Mouse (Mus musculus): ENCODE data around the gene Adam15. TPM values are rescaled to one million over a fixed set of nuclear protein-coding genes. Genes with fewer than 3 reads are reported as not detected.
A peak's percentile ranks its signal among the peaks of the same experiment; 100 is the strongest.

The Adam15 gene
- polyA plus RNA-seq, 1 experiment from 2014 or later = 76.0 TPM

GRCm38 (mm10) chr3:89315930-89316831, 33.6 kb downstream of the Adam15 start:
- 6% methylated on average over 40 of the region's 40 CpGs for WGBS
- Histone ChIP-seq H3K4me3 (ENCODE audit: low read length) (peak overlapping the region; percentile 49), H3K36me3 (ENCODE audit: control insufficient read depth, insufficient read depth, low read length) (no peaks in the 10 kb centered on the region), H3K27me3 (ENCODE audit: control insufficient read depth, insufficient read depth, low read depth, low read length) (peaks cover 33% of the 10 kb centered on the region), H3K9ac (ENCODE audit: low read length) (peak overlapping the region; percentile 57), H3K9me3 (ENCODE audit: control insufficient read depth, low read length) (no peaks in the 10 kb centered on the region), H3K4me2 (ENCODE audit: low read depth, low read length) (peak overlapping the region; percentile 77), H3K27ac (ENCODE audit: low read length) (peak overlapping the region; percentile 70), H3K4me1 (replicated peaks; ENCODE audit: control insufficient read depth, insufficient read depth, low read length) (peaks cover 38% of the 10 kb centered on the region)
- ATAC-seq (ENCODE audit: low read depth) = peak; percentile 53

GRCm38 (mm10) chr3:89315195-89315929, 34.4 kb downstream of the Adam15 start:
- Histone ChIP-seq H3K27ac (ENCODE audit: low read length) (peak overlapping the region; percentile 88), H3K4me2 (ENCODE audit: low read depth, low read length) (peak overlapping the region; percentile 77), H3K36me3 (ENCODE audit: control insufficient read depth, insufficient read depth, low read length) (no peaks in the 10 kb centered on the region), H3K4me1 (replicated peaks; ENCODE audit: control insufficient read depth, insufficient read depth, low read length) (peaks cover 30% of the 10 kb centered on the region), H3K9ac (ENCODE audit: low read length) (peak overlapping the region; percentile 68), H3K27me3 (ENCODE audit: control insufficient read depth, insufficient read depth, low read depth, low read length) (peaks cover 25% of the 10 kb centered on the region), H3K9me3 (ENCODE audit: control insufficient read depth, low read length) (no peaks in the 10 kb centered on the region), H3K4me3 (ENCODE audit: low read length) (peak overlapping the region; percentile 49)
- 4% methylated on average over 26 of the region's 26 CpGs for WGBS
- ATAC-seq (ENCODE audit: low read depth) = peak; percentile 36

GRCm38 (mm10) chr3:89314791-89315190, 35.0 kb downstream of the Adam15 start:
- peak; percentile 24 for ATAC-seq (ENCODE audit: low read depth)
- Histone ChIP-seq H3K4me3 (ENCODE audit: low read length) (peak overlapping the region; percentile 49), H3K27ac (ENCODE audit: low read length) (peak overlapping the region; percentile 88), H3K4me2 (ENCODE audit: low read depth, low read length) (peak overlapping the region; percentile 77), H3K4me1 (replicated peaks; ENCODE audit: control insufficient read depth, insufficient read depth, low read length) (peaks cover 24% of the 10 kb centered on the region), H3K27me3 (ENCODE audit: control insufficient read depth, insufficient read depth, low read depth, low read length) (peaks cover 20% of the 10 kb centered on the region), H3K9ac (ENCODE audit: low read length) (peak overlapping the region; percentile 68), H3K36me3 (ENCODE audit: control insufficient read depth, insufficient read depth, low read length) (no peaks in the 10 kb centered on the region), H3K9me3 (ENCODE audit: control insufficient read depth, low read length) (no peaks in the 10 kb centered on the region)
- WGBS = 11% methylated on average over 2 of the region's 2 CpGs

GRCm38 (mm10) chr3:89314340-89314739, 35.5 kb downstream of the Adam15 start:
- whole genome bisulfite sequencing = 32% methylated on average over 5 of the region's 5 CpGs

GRCm38 (mm10) chr3:89308089-89308488, 41.7 kb downstream of the Adam15 start:
- Histone ChIP-seq H3K9ac (ENCODE audit: low read length) (peak overlapping the region; percentile 45), H3K4me1 (replicated peaks; ENCODE audit: control insufficient read depth, insufficient read depth, low read length) (no peaks in the 10 kb centered on the region; the same call in 1 of the 2 replicates), H3K27me3 (ENCODE audit: control insufficient read depth, insufficient read depth, low read depth, low read length) (no peaks in the 10 kb centered on the region), H3K4me2 (ENCODE audit: low read depth, low read length) (no peak overlapping the region), H3K36me3 (ENCODE audit: control insufficient read depth, insufficient read depth, low read length) (no peaks in the 10 kb centered on the region), H3K9me3 (ENCODE audit: control insufficient read depth, low read length) (no peaks in the 10 kb centered on the region), H3K4me3 (ENCODE audit: low read length) (no peak overlapping the region), H3K27ac (ENCODE audit: low read length) (no peak overlapping the region)
- 2% methylated on average over 9 of the region's 9 CpGs for WGBS
- ATAC-seq (ENCODE audit: low read depth) = peak; percentile 80

More at GRCm38 (mm10) chr3:89314340-89314739, 35.5 kb downstream of the Adam15 start:
- H3K27me3 ChIP-seq (ENCODE audit: control insufficient read depth, insufficient read depth, low read depth, low read length) = peaks cover 16% of the 10 kb centered on the region
- H3K36me3 ChIP-seq (ENCODE audit: control insufficient read depth, insufficient read depth, low read length) = no peaks in the 10 kb centered on the region
- peak overlapping the region; percentile 88 for H3K27ac ChIP-seq (ENCODE audit: low read length)
- peaks cover 19% of the 10 kb centered on the region for H3K4me1 ChIP-seq (replicated peaks; ENCODE audit: control insufficient read depth, insufficient read depth, low read length)
- no peak overlapping the region; the same call in 1 of the 2 replicates for H3K9ac ChIP-seq (ENCODE audit: low read length)
- peak overlapping the region; percentile 49 for H3K4me3 ChIP-seq (ENCODE audit: low read length)
- no peaks in the 10 kb centered on the region for H3K9me3 ChIP-seq (ENCODE audit: control insufficient read depth, low read length)
- peak overlapping the region; percentile 77 for H3K4me2 ChIP-seq (ENCODE audit: low read depth, low read length)
- peak; percentile 71 for ATAC-seq (ENCODE audit: low read depth)

DNA sequence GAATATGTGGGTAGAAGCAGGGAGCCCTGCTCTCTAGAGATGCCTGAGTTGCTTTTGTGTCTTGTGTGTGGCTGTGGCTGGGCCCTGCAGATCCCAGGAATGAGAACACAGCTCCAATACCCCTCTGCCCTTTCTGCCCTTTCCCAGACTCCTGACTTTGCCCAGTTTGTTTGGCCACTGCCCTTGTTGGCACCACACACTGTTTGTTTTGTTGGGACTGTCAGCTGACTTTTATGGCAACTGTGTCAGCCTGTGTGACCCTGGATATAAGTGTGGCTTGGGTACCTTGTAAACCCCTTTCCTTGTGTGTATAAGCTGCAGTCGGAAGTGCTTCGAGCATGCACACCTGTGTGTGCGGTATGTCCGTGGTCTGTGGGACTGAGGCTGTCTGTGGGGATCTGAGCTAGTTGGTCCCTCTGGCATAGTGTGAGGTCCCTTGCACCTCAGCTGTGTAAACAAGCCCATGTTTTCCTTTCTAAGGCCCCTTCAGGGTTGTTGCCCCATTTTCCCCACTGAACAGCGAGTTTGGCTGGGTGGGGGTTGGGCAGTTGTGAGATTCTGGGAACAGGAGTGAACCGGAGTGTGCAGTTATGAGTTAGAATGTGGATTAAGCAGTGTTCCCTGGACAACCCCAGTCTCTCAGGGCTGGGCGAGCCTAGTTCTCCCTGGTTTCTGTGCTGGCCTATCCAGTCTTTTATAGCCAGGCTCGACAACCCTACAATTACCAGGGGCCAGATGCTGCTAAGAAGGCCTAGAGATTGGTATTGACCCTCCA, 44.1 kb downstream of the Adam15 start:
- H3K27ac ChIP-seq (ENCODE audit: low read length) = no peak overlapping the region; the same call in 1 of the 2 replicates
- no peaks in the 10 kb centered on the region for H3K36me3 ChIP-seq (ENCODE audit: control insufficient read depth, insufficient read depth, low read length)
- H3K4me2 ChIP-seq (ENCODE audit: low read depth, low read length) = no peak overlapping the region
- no peaks in the 10 kb centered on the region for H3K9me3 ChIP-seq (ENCODE audit: control insufficient read depth, low read length)
- ATAC-seq (ENCODE audit: low read depth) = peak; percentile 39
- H3K27me3 ChIP-seq (ENCODE audit: control insufficient read depth, insufficient read depth, low read depth, low read length) = no peaks in the 10 kb centered on the region
- WGBS = 42% methylated on average over 8 of the region's 8 CpGs
- no peaks in the 10 kb centered on the region; the same call in 1 of the 2 replicates for H3K4me1 ChIP-seq (replicated peaks; ENCODE audit: control insufficient read depth, insufficient read depth, low read length)
- H3K4me3 ChIP-seq (ENCODE audit: low read length) = no peak overlapping the region
- no peak overlapping the region for H3K9ac ChIP-seq (ENCODE audit: low read length)

DNA sequence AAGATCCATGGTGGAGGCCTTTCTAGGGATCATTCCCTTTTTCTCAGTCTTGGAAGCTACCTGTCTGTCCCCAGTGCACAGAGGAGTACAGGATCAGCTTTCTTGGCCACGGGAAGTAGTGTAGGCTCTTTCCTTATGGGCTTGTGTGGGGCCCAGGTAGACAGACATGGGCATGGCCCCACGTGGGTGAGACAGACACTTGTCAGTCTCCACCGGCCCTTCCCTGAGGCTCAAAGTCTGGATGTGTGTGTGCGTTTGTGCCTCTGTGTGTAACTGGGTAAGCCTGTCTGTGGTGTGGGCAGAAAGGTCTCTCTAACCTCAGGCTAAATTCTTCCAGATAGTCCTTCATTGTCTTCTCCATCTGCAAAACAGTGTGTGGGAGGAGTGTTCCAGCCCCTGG, 44.7 kb downstream of the Adam15 start:
- no peak overlapping the region; the same call in 1 of the 2 replicates for H3K27ac ChIP-seq (ENCODE audit: low read length)
- no peak for ATAC-seq (ENCODE audit: low read depth)
- H3K9ac ChIP-seq (ENCODE audit: low read length) = no peak overlapping the region
- no peaks in the 10 kb centered on the region for H3K27me3 ChIP-seq (ENCODE audit: control insufficient read depth, insufficient read depth, low read depth, low read length)
- H3K4me2 ChIP-seq (ENCODE audit: low read depth, low read length) = no peak overlapping the region
- H3K9me3 ChIP-seq (ENCODE audit: control insufficient read depth, low read length) = no peaks in the 10 kb centered on the region
- no peaks in the 10 kb centered on the region for H3K36me3 ChIP-seq (ENCODE audit: control insufficient read depth, insufficient read depth, low read length)
- no peaks in the 10 kb centered on the region; the same call in 1 of the 2 replicates for H3K4me1 ChIP-seq (replicated peaks; ENCODE audit: control insufficient read depth, insufficient read depth, low read length)
- WGBS = 51% methylated on average over 4 of the region's 4 CpGs
- H3K4me3 ChIP-seq (ENCODE audit: low read length) = no peak overlapping the region

GRCm38 (mm10) chr3:89304440-89304839, 45.4 kb downstream of the Adam15 start:
- peaks cover 1% of the 10 kb centered on the region; the same call in 1 of the 2 replicates for H3K4me1 ChIP-seq (replicated peaks; ENCODE audit: control insufficient read depth, insufficient read depth, low read length)
- H3K4me3 ChIP-seq (ENCODE audit: low read length) = no peak overlapping the region
- no peak overlapping the region for H3K4me2 ChIP-seq (ENCODE audit: low read depth, low read length)
- no peak overlapping the region for H3K27ac ChIP-seq (ENCODE audit: low read length)
- H3K36me3 ChIP-seq (ENCODE audit: control insufficient read depth, insufficient read depth, low read length) = no peaks in the 10 kb centered on the region
- no peaks in the 10 kb centered on the region for H3K27me3 ChIP-seq (ENCODE audit: control insufficient read depth, insufficient read depth, low read depth, low read length)
- ATAC-seq (ENCODE audit: low read depth) = peak; percentile 43; the same call in 1 of the 2 replicates
- H3K9me3 ChIP-seq (ENCODE audit: control insufficient read depth, low read length) = no peaks in the 10 kb centered on the region
- WGBS = 41% methylated on average over 6 of the region's 6 CpGs
- no peak overlapping the region for H3K9ac ChIP-seq (ENCODE audit: low read length)

Measured in lung, embryonic 16.5 days (tissue).